ENCODE assay signal across 29 mouse cellular contexts in genomic region chr8:114501906-114502305, GRCm38 (mm10).
DNase-seq lines count a peak whose midpoint lies in the region; ATAC-seq lines count a peak whose summit lies in the region.
"Had no signal": no experiment of that assay in that cellular context is flagged by ENCODE, and none has a peak within 500 bp of the region (broad histone marks: within the 10 kb centered on the region; RNA-seq: fewer than 3 reads in every experiment).

No protein-coding gene starts in this region.

- H3K36me3 ChIP-seq in forebrain, embryonic 11.5 days (ENCODE audit: control insufficient read depth, insufficient read depth, low read length): no peaks in the 10 kb centered on the region
- H3K36me3 ChIP-seq in forebrain, embryonic 14.5 days (ENCODE audit: control insufficient read depth, insufficient read depth, low read length): no peaks in the 10 kb centered on the region
- H3K36me3 ChIP-seq in embryonic facial prominence, embryonic 11.5 days (replicated peaks; ENCODE audit: control insufficient read depth, insufficient read depth, low read depth, low read length): no peaks in the 10 kb centered on the region
- H3K36me3 ChIP-seq: embryonic facial prominence, embryonic 12.5 days; heart, embryonic 12.5 days; hindbrain, embryonic 12.5 days; liver, embryonic 15.5 days; lung, embryonic 15.5 days; neural tube, embryonic 12.5 days; stomach, embryonic 15.5 days had no signal

- H3K4me2 ChIP-seq in forebrain, embryonic 11.5 days (ENCODE audit: low read depth, low read length, severe bottlenecking): no peak overlapping the region
- no peak overlapping the region for H3K4me2 ChIP-seq in forebrain, embryonic 14.5 days (ENCODE audit: low read length)
- no peak overlapping the region for H3K4me2 ChIP-seq in embryonic facial prominence, embryonic 11.5 days (ENCODE audit: low read depth, low read length)
- H3K4me2 ChIP-seq: embryonic facial prominence, embryonic 12.5 days; heart, embryonic 12.5 days; hindbrain, embryonic 12.5 days; liver, embryonic 15.5 days; lung, embryonic 15.5 days; neural tube, embryonic 12.5 days; stomach, embryonic 15.5 days had no signal

- DNase-seq in cerebellum, adult 11-12 months: peak; percentile 50
- no peak for DNase-seq in cerebellum, adult 8-10 months
- DNase-seq in forebrain, embryonic 11.5 days (ENCODE audit: low spot score): peak; percentile 54
- no peak for DNase-seq in forebrain, embryonic 14.5 days (ENCODE audit: low spot score)
- DNase-seq in brain, adult 2 months (ENCODE audit: low read depth, low spot score): peak; percentile 33
- DNase-seq in embryonic facial prominence, embryonic 11.5 days (ENCODE audit: low spot score): peak; percentile 67
- DNase-seq in layer of hippocampus, postnatal 36 days: no peak
- DNase-seq: adrenal gland, postnatal 25 days; forebrain, postnatal 0 days; gastrocnemius, postnatal 14 days; heart, adult 18-20 months; heart, postnatal 10 days; kidney, adult 18-20 months; kidney, postnatal 10 days; left cerebral cortex, postnatal 4 days; liver; lung, postnatal 36 days; midbrain, embryonic 14.5 days; right cerebral cortex, adult 18-20 months; thymus, postnatal 36 days had no signal

- no peak overlapping the region for H3K9ac ChIP-seq in forebrain, embryonic 11.5 days (ENCODE audit: low read length)
- H3K9ac ChIP-seq in forebrain, embryonic 14.5 days (ENCODE audit: low read length): no peak overlapping the region
- H3K9ac ChIP-seq in embryonic facial prominence, embryonic 11.5 days (replicated peaks; ENCODE audit: low read length): no peak overlapping the region
- H3K9ac ChIP-seq: embryonic facial prominence, embryonic 12.5 days; forebrain, postnatal 0 days; heart, embryonic 12.5 days; hindbrain, embryonic 12.5 days; liver, embryonic 15.5 days; lung, embryonic 15.5 days; neural tube, embryonic 12.5 days; stomach, embryonic 15.5 days had no signal

- no peak for ATAC-seq in forebrain, embryonic 11.5 days (replicated peaks; ENCODE audit: low FRiP score)
- no peak for ATAC-seq in forebrain, embryonic 14.5 days
- ATAC-seq in embryonic facial prominence, embryonic 11.5 days (replicated peaks; ENCODE audit: insufficient number of reproducible peaks, low FRiP score, low TSS enrichment, low read depth): no peak
- ATAC-seq: forebrain, postnatal 0 days; inflammation-experienced regulatory T-cells, adult 6 months had no signal

- no peak overlapping the region for H3K4me3 ChIP-seq in forebrain, embryonic 11.5 days (ENCODE audit: low read depth, low read length)
- no peak overlapping the region for H3K4me3 ChIP-seq in forebrain, embryonic 14.5 days (ENCODE audit: low read depth, low read length)
- H3K4me3 ChIP-seq in embryonic facial prominence, embryonic 11.5 days (ENCODE audit: low read depth, low read length): no peak overlapping the region
- H3K4me3 ChIP-seq: embryonic facial prominence, embryonic 12.5 days; heart, embryonic 12.5 days; hindbrain, embryonic 12.5 days; liver, embryonic 15.5 days; lung, embryonic 15.5 days; megakaryocyte, embryonic 14.5 days; neural tube, embryonic 12.5 days; stomach, embryonic 15.5 days had no signal

- peaks cover 12% of the 10 kb centered on the region for H3K4me1 ChIP-seq in forebrain, embryonic 11.5 days (replicated peaks; ENCODE audit: control insufficient read depth, insufficient read depth, low read length)
- peaks cover 3% of the 10 kb centered on the region for H3K4me1 ChIP-seq in forebrain, embryonic 14.5 days (ENCODE audit: control insufficient read depth, insufficient read depth, low read length)
- H3K4me1 ChIP-seq in embryonic facial prominence, embryonic 11.5 days (ENCODE audit: control insufficient read depth, insufficient read depth, low read length): peaks cover 7% of the 10 kb centered on the region
- H3K4me1 ChIP-seq: liver, embryonic 15.5 days had no signal

- WGBS in forebrain, embryonic 11.5 days: 17% methylated on average over 6 of the region's 6 CpGs
- 29% methylated on average over 6 of the region's 6 CpGs for WGBS in forebrain, embryonic 14.5 days
- WGBS in embryonic facial prominence, embryonic 11.5 days: 27% methylated on average over 6 of the region's 6 CpGs

- no peaks in the 10 kb centered on the region; the same call in 1 of the 2 replicates for H3K27me3 ChIP-seq in forebrain, embryonic 11.5 days (ENCODE audit: control insufficient read depth, insufficient read depth, low read length)
- peaks cover 23% of the 10 kb centered on the region for H3K27me3 ChIP-seq in forebrain, embryonic 14.5 days (replicated peaks; ENCODE audit: control insufficient read depth, insufficient read depth, low read length)
- H3K27me3 ChIP-seq in embryonic facial prominence, embryonic 11.5 days (ENCODE audit: control insufficient read depth, insufficient read depth, low read length): no peaks in the 10 kb centered on the region
- H3K27me3 ChIP-seq: hindbrain, embryonic 12.5 days; liver, embryonic 15.5 days; lung, embryonic 15.5 days; megakaryocyte, embryonic 14.5 days; neural tube, embryonic 12.5 days; stomach, embryonic 15.5 days had no signal

- no peaks in the 10 kb centered on the region for H3K9me3 ChIP-seq in forebrain, embryonic 11.5 days (ENCODE audit: control insufficient read depth, low read length)
- H3K9me3 ChIP-seq in forebrain, embryonic 14.5 days (replicated peaks; ENCODE audit: control insufficient read depth, low read length): no peaks in the 10 kb centered on the region
- no peaks in the 10 kb centered on the region for H3K9me3 ChIP-seq in embryonic facial prominence, embryonic 11.5 days (replicated peaks; ENCODE audit: control insufficient read depth, low read length)
- H3K9me3 ChIP-seq: embryonic facial prominence, embryonic 12.5 days; heart, embryonic 12.5 days; hindbrain, embryonic 12.5 days; liver, embryonic 15.5 days; lung, embryonic 15.5 days; megakaryocyte, embryonic 14.5 days; neural tube, embryonic 12.5 days; stomach, embryonic 15.5 days had no signal

- H3K27ac ChIP-seq in forebrain, embryonic 11.5 days (ENCODE audit: low read depth, low read length): no peak overlapping the region
- no peak overlapping the region for H3K27ac ChIP-seq in forebrain, embryonic 14.5 days (ENCODE audit: low read depth, low read length)
- no peak overlapping the region for H3K27ac ChIP-seq in embryonic facial prominence, embryonic 11.5 days (replicated peaks; ENCODE audit: low read depth, low read length)
- H3K27ac ChIP-seq: embryonic facial prominence, embryonic 12.5 days; liver, embryonic 15.5 days; lung, embryonic 15.5 days; neural tube, embryonic 12.5 days; stomach, embryonic 15.5 days had no signal

Comparison
In these comparisons a context has a peak if more than half of its experiments do, and no peak if none do; other contexts are left out.
1. DNase-seq: peak in cerebellum, adult 11-12 months (single experiment), forebrain, embryonic 11.5 days (single experiment), brain, adult 2 months (single experiment) and embryonic facial prominence, embryonic 11.5 days (single experiment); none in cerebellum, adult 8-10 months (single experiment), forebrain, embryonic 14.5 days (single experiment) and layer of hippocampus, postnatal 36 days (0 of 2).